Mouse (Mus musculus) frontal cortex, postnatal 10 days (tissue): ENCODE measurements around the gene Cstad.

Source experiments
- DNase-seq, 2 experiments: peaks; one replicate each; pipeline ENCODE4 v3.0.0; 2022; ENCODE audit warnings: low spot score in 2 of 2, mixed read lengths in 1 of 2

Cstad gene

DNA sequence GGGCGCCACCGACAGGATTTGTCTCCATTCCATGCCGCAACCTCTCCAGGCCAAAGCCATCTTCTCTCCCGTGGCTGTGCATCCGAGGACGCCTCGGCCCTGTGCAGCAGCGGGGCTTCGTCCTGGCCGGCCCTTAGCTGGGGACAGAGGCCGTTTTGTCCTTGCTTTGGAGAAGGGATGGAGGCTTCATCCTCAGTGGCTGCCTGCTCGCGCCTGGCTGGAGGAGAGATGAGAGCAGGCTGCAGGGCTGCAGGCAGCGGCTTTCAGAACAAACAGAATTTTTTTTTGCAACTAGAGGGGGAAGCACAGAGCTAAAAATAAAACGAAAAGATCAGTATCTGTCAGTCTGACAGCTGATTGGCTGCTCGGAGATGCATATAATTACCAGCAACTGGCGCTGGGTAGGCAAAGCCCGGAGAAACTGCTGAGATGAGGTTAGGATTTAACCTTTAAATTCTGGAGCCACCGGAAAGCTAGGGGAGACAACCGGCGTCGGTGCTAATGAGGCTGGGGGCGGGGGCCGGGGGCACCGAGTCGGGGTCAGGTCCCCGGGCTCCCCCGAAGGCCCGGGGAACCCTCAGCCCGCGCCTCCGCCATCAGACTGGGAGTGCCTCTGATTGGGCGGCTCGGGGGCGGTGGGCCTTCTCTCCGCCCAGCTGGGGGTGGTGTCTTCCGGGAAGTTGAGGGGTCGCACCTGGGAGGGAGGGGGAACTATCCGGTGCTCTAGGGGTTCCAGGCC lies at the start of gene Cstad:
TSS of gene Cstad (plus strand) at position 400 of the 739 bp plus-strand sequence.
- DNase-seq = peak; percentile 66 to 70

GRCm38 (mm10) chr2:30545706-30546105 lies 49.1 kb upstream of the Cstad start:
- no peak for DNase-seq

DNA sequence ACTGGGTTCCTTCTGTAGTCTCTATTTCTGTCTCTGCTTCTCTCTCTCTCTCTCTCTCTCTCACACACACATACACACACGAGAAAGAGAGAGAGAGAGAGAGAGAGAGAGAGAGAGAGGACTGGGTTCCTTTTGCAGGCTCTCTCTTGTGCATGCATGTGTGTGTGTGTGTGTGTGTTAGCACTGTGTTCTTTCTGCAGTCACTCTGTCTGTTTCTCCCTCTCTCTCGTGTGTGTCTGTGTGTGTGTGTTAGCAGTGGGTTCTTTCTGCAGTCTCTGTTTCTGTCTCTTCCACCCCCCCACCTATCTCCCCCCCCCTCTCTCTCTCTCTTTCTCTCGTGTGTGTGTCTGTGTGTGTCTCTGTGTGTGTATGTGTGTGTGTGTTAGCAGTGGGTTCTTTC lies 48.6 kb upstream of the Cstad start:
- DNase-seq = no peak

GRCm38 (mm10) chr2:30547455-30548217 lies 47.2 kb upstream of the Cstad start:
- DNase-seq = no peak

DNA sequence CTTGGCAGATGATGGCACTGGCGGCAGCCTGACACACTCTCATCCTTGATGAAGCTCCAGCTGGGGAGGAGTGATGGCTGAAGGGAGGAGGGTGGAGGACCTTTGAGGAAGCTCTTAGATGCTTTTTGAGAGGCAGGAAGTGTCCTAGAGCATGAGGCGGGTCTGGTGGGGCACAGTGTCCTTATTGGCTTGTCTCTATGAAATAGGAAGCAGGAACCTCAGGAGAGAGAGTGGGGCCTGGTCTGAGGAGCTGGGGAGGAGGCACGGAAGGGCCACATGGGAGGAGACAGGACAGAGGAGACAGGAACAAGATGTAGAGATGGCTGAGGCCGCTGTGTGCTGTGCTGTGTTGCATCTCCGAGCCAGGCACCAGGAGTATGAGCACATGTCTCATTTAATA lies 43.3 kb upstream of the Cstad start:
- no peak for DNase-seq

DNA sequence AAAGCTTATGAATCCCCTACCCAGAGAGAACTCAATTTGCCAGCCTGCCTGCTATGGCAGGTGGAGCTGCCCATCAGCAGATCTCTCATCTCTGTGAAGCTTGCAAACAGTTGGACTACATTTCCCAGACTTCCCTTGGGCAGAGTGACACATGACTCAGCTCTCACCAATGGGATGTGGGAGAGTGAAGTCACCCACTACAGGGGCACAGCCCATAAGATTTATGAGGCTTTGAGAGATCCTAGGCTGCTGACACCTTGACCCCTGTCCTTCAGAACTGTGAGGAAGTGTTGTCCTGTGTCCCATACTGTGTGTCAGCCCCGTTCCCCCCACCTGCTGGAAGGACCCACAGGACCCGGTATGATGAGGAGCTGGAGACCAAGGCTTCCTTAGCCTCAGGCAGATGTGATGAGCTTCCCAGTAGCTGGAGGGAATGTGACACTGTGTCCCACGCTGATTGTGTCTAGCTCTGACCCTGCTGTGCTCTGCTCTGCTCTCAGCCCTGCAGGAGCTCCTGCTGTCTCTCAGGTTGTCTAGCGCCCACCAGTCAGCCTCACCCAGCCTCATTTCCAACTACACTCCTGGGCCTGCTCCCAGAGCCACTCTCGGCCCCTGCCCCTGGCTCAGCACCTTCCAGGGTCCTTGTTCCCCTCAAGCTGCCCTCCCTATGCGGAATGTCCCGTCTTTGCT lies 40.8 kb upstream of the Cstad start:
- DNase-seq = peak; percentile 58 to 66

- no peak for DNase-seq
Observed at GRCm38 (mm10) chr2:30555257-30555656, 39.6 kb upstream of the Cstad start.

DNA sequence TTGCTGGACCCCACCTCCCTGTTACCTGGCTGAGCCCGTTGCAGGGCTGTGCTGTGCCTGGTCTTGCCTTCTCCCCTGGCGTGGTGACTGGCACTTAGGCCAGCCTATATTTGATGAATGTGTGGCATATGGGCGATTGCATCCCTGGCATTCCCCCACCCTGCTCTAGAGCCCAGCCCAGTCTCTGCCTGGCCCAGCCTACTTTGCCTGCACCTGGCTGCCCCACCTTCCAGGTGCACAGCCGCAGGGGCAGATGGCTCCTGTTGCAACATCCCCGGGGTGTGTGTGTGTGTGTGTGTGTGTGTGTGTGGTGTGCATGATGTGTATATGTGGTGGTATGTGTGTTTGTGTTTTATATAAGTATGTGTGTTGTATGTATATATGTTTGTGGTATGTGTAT lies 38.3 kb upstream of the Cstad start:
- DNase-seq = no peak

- DNase-seq = no peak
Observed at GRCm38 (mm10) chr2:30559552-30559951, 35.3 kb upstream of the Cstad start.

DNA sequence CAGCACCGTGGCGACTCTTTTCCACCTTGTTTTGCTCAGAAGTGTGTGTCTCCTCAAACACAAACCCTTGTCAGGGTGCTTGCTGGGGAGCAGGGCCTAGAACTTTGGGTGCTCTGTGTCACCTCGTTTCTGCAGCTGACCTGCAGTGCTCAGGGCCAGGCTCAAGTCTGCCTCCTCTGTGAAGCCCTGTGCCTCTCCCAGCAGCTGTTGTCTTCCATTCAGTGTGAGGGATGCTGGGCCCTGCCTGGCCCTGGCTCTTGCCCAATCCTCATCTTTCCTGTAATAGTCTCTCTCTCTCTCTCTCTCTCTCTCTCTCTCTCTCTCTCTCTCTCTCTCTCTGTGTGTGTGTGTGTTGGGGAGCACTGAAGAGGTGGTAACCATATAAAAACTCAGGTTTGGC lies 32.3 kb upstream of the Cstad start:
- DNase-seq = no peak

DNA sequence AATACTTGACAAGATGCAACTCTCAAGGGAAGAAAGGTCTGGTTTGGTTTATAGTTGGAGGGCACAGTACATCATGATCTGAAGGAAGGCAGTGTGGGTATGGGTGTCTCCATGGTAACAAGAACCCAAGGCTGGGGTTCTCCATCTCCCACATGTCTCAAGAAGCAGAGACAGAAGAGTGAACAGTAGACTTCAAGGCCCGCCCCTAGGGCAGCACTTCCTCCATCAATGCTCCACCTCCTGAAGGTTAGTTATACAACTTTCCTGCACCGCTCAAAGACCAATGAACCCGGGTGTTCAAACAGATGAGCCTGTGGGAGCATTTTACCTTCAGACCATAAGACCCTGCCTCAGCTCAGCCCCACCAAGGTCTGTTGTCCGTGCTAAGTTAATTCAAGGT lies 23.2 kb upstream of the Cstad start:
- DNase-seq = no peak

DNA sequence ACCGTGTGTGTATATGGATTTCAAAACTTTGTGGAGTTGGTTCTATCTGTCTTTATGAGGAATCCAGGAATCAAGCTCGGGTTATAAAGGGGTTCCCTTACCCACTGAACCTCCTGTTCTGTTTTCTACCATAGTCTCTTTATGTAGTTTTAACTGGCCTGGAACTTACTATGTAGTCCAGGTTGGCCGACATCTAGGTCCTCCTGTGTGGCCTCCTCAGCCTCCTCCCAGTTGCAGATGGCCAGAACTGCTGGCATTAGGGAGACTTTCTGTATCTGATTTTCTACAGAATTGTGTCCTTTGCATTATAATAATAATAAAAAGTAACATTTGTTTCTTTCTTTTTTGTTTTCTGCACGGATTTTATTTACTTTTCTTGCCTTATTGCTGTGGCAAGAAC lies 21.3 kb upstream of the Cstad start:
- DNase-seq = no peak

GRCm38 (mm10) chr2:30577010-30577409 lies 17.8 kb upstream of the Cstad start:
- no peak for DNase-seq

- no peak for DNase-seq
Observed at GRCm38 (mm10) chr2:30578006-30578405, 16.8 kb upstream of the Cstad start.

- DNase-seq = no peak
Observed at GRCm38 (mm10) chr2:30587161-30587560, 7.7 kb upstream of the Cstad start.

GRCm38 (mm10) chr2:30587671-30588070 lies 7.2 kb upstream of the Cstad start:
- no peak for DNase-seq

DNA sequence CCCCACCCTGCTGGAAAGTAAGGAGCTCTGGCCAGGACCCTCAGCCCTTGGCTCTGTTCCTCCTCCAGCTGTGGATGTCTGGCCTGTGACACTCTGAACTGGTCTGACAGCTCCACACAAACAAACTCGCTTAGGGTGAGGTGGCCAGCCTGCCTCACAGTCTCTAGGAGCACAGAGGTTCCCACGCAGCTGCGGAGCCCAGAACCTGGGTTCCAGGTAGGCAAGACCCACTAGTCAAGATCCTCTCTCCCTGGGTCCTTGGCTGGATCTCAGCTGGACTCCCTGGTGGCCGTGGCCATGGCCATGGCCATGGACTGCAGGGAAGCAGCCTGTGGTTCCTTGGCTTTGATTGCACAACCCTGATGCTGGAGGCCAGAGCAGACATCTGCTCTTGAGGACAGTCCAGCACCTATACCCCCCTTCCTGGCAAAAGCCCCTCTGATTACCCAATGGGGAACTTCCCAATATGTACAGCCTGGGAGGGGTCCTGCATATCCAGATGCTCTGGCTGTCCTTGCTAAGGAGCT lies 5.8 kb upstream of the Cstad start:
- no peak for DNase-seq

GRCm38 (mm10) chr2:30589781-30590180 lies 5.1 kb upstream of the Cstad start:
- DNase-seq = no peak

GRCm38 (mm10) chr2:30590909-30591308 lies 3.9 kb upstream of the Cstad start:
- no peak for DNase-seq

GRCm38 (mm10) chr2:30592391-30592790 lies 2.4 kb upstream of the Cstad start:
- no peak for DNase-seq

GRCm38 (mm10) chr2:30592951-30593350 lies 1.9 kb upstream of the Cstad start:
- DNase-seq = no peak

GRCm38 (mm10) chr2:30593636-30594310 lies 1.1 kb upstream of the Cstad start:
- DNase-seq = no peak
